Mouse (Mus musculus): ENCODE results near the gene Srsf4. TPM values are rescaled to one million over a fixed set of nuclear protein-coding genes. Genes with fewer than 3 reads are reported as not detected.
A peak's percentile ranks its signal among the peaks of the same experiment; 100 is the strongest.

Gene Srsf4
- total RNA-seq (2012; rRNA removed) (47.2 and 54.4 TPM in 2 replicates), total RNA-seq (2014; rRNA removed) (13.7 and 14.5 TPM in 2 replicates), polyA plus RNA-seq (2012; ENCODE audit: insufficient read length, low read depth) (101 and 105 TPM in 2 replicates)

GRCm38 (mm10) chr4:131873293-131874168 lies at the start of gene Srsf4:
Gene Srsf4, plus strand, starts transcription at chr4:131873617.
- peak within 1 kb of the TSS; percentile 86 for H3K27ac ChIP-seq (ENCODE audit: insufficient read depth, low read depth)
- in situ Hi-C loops (cut with MboI; ENCODE audit: low pct_ligation_motif_present, low pct_unique_long_range_greater_than_20kb, low sequenced_read_pairs), result no loop called here
- peak within 1 kb of the TSS; percentile 93 for H3K4me2 ChIP-seq (ENCODE audit: insufficient read depth, low read depth, poor library complexity, severe bottlenecking)
- H3K9me3 ChIP-seq (replicated peaks; ENCODE audit: low read length), result no peaks in the 10 kb centered on the region
- H3K36me3 ChIP-seq (replicated peaks in 1 of 2; ENCODE audit: control insufficient read depth in 1 of 2, insufficient read depth in 1 of 2, low read length in 1 of 2), result peaks cover 2 to 39% of the 10 kb centered on the region in 2 experiments
- H3K4me3 ChIP-seq (replicated peaks in 1 of 3; ENCODE audit: low read depth in 2 of 3, low read length in 2 of 3, poor library complexity in 1 of 3), result peak within 1 kb of the TSS; percentile 84 to 95 (median 89)
- H3K9ac ChIP-seq (ENCODE audit: insufficient read depth, low read depth), result peak within 1 kb of the TSS; percentile 99
- dilution Hi-C loops (cut with MboI; ENCODE audit: extremely low pct_ligation_motif_present, extremely low pct_unique_long_range_greater_than_20kb, low sequenced_read_pairs), result no loop called here
- H3K79me2 ChIP-seq (replicated peaks; ENCODE audit: control insufficient read depth, extremely low read depth, insufficient read depth, poor library complexity, severe bottlenecking), result peaks cover 43% of the 10 kb centered on the region
- H3K27me3 ChIP-seq (replicated peaks), result no peaks in the 10 kb centered on the region
- peak; percentile 91 for DNase-seq (ENCODE audit: extremely low read depth)
- TF ChIP-seq JUN (IDR thresholded peaks at IDR 0.05; ENCODE audit: insufficient read depth, low read depth, low read length), result no peak
- peak; percentile 89 for TF ChIP-seq TBP (conservative IDR thresholded peaks at IDR 0.05; ENCODE audit: low read depth, low read length)
- peak; percentile 98 for TF ChIP-seq CHD2 (IDR thresholded peaks at IDR 0.05; ENCODE audit: low read length)
- peak; percentile 16; the same call in 1 of the 2 replicates for TF ChIP-seq MXI1 (IDR thresholded peaks at IDR 0.05; ENCODE audit: low read depth, low read length)
- no peak for TF ChIP-seq MEF2A (IDR thresholded peaks at IDR 0.05; ENCODE audit: borderline replicate concordance, low read depth, low read length)
- TF ChIP-seq KAT2A (IDR thresholded peaks at IDR 0.05; ENCODE audit: insufficient replicate concordance, low read length), result 0 out of 2 replicates have a peak, but pooled peaks have one; percentile 80
- no peak for TF ChIP-seq MAFK (IDR thresholded peaks at IDR 0.05; ENCODE audit: insufficient replicate concordance, low read length)
- TF ChIP-seq SMC3 (IDR thresholded peaks at IDR 0.05; ENCODE audit: low read depth, low read length), result no peak
- TF ChIP-seq ZKSCAN1 (IDR thresholded peaks at IDR 0.05; ENCODE audit: borderline replicate concordance, low read depth, low read length), result no peak
- TF ChIP-seq ELF1 (IDR thresholded peaks at IDR 0.05; ENCODE audit: low read depth, low read length), result peak; percentile 90
- TF ChIP-seq POLR2A (IDR thresholded peaks at IDR 0.05; ENCODE audit: low read depth, low read length), result peak; percentile 90
- TF ChIP-seq HCFC1 (IDR thresholded peaks at IDR 0.05; ENCODE audit: low read depth, low read length), result peak; percentile 79
- no peak for TF ChIP-seq RAD21 (IDR thresholded peaks at IDR 0.05; ENCODE audit: low read depth, low read length)
- TF ChIP-seq CTCF (conservative IDR thresholded peaks at IDR 0.05 in 1 of 2, IDR thresholded peaks at IDR 0.05 in 1 of 2; ENCODE audit: low read depth in 2 of 2, low read length in 2 of 2), result no peak
- no peak for TF ChIP-seq GABPA (IDR thresholded peaks at IDR 0.05; ENCODE audit: insufficient replicate concordance, low read depth, low read length)
- no peak for TF ChIP-seq ETS1 (conservative IDR thresholded peaks at IDR 0.05; ENCODE audit: low read depth, low read length)
- peak; percentile 90 for TF ChIP-seq NRF1 (IDR thresholded peaks at IDR 0.05; ENCODE audit: low read depth, low read length)
- no peak for TF ChIP-seq JUND (conservative IDR thresholded peaks at IDR 0.05; ENCODE audit: low read depth, low read length)
- TF ChIP-seq UBTF (IDR thresholded peaks at IDR 0.05; ENCODE audit: low read depth, low read length), result peak; percentile 89
- TF ChIP-seq CHD1 (IDR thresholded peaks at IDR 0.05; ENCODE audit: low read depth, low read length), result no peak
- TF ChIP-seq E2F4 (IDR thresholded peaks at IDR 0.05; ENCODE audit: insufficient replicate concordance, low read depth, low read length), result peak; percentile 93; the same call in 1 of the 2 replicates
- no peak for TF ChIP-seq PAX5 (IDR thresholded peaks at IDR 0.05; ENCODE audit: low read length)
- TF ChIP-seq RCOR1 (conservative IDR thresholded peaks at IDR 0.05; ENCODE audit: low read depth, low read length), result no peak
- peak; percentile 45; the same call in 1 of the 2 replicates for TF ChIP-seq POLR2AphosphoS2 (IDR thresholded peaks at IDR 0.05; ENCODE audit: low read depth, low read length)
- TF ChIP-seq MYC (IDR thresholded peaks at IDR 0.05; ENCODE audit: low read depth, low read length), result no peak
- peak; percentile 89 for TF ChIP-seq TCF12 (IDR thresholded peaks at IDR 0.05; ENCODE audit: low read depth, low read length)
- TF ChIP-seq BHLHE40 (IDR thresholded peaks at IDR 0.05; ENCODE audit: low read depth, low read length), result no peak
- TF ChIP-seq NELFE (IDR thresholded peaks at IDR 0.05; ENCODE audit: low read depth, low read length), result peak; percentile 91
- peak; percentile 58 for TF ChIP-seq SIN3A (IDR thresholded peaks at IDR 0.05; ENCODE audit: low read length)
- TF ChIP-seq USF2 (conservative IDR thresholded peaks at IDR 0.05; ENCODE audit: low read depth, low read length), result no peak
- TF ChIP-seq ZMIZ1 (IDR thresholded peaks at IDR 0.05; ENCODE audit: low read depth, low read length), result no peak; the same call in 1 of the 2 replicates
- H3K4me1 ChIP-seq (ENCODE audit: control insufficient read depth in 1 of 2, insufficient read depth in 2 of 2), result peaks cover 3 to 33% of the 10 kb centered on the region in 2 experiments
